Mouse (Mus musculus): ENCODE measurements around the gene Pik3cb. TPM values are rescaled to one million over a fixed set of nuclear protein-coding genes. Genes with fewer than 3 reads are reported as not detected.

Pik3cb gene
- polyA plus RNA-seq (2017; shearing (Covaris generic)) = 1 to 10 TPM in 1 of 2 experiments, under 1 TPM in 1; 0.81 to 1.3 TPM

DNA sequence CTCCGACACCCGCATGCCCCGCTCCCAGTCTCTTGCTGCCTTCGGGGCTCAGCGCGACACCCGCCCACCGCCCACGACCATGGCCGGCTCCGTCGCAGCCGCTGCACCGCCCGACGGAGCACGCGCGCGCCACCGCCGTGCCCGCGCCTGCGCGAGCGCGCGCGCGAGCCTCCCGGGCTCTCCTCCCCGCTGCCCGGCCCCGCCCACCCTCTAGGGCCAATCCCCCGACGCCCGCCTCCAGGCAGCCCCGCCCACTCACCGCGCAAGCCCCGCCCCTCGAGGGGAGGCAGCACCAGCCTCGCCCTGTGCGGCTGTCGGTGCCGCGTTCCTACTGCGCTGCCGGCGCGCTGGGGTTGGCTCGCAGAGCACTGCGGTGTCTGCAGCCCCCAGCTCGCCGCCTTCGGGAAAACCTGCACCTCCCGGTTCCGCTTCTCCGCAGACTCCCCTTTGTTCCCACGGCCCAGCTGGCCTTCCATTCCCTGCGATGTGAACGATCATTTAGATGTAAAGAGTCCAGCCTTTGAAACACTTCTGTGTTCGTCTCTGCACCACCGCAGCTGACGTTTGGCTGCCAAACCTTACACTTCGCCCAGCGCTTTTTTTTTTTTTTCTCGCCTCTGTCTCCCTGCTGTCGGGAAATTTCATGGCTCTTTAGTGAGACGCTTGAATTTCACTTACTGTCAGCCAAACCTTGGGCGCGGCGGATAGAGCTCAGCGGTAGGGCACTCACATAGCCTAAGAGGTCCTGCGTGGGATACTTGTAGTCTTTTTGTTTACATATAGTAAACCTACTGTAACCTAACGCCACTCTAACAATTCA, at the start of gene Pik3cb:
Pik3cb (minus strand) TSS at position 559 of the 820 bp plus-strand sequence.
- ATAC-seq = peak; percentile 82

GRCm38 (mm10) chr9:99183043-99183670, 42.7 kb upstream of the Pik3cb start:
- ATAC-seq = no peak

GRCm38 (mm10) chr9:99182121-99182520, 41.7 kb upstream of the Pik3cb start:
- no peak for ATAC-seq

DNA sequence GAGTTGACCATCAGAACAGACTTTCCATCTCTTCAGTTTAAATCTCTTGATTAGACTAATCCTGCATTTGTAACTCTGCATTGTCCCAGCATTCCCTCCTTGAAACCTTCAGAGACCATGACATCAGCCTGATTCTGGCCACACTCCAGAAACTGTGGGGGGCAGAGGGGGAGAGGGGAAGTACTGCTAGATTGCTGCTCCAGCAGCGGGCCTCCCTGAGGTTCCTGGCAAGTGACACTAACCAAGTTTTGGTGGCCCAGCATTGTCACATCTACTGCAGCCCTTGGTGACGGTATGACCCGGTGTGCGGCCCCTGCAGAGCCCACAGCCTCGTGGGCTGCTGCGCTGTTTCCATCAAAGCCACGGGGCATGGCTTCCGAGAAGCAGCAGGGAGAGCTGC, 39.9 kb upstream of the Pik3cb start:
- ATAC-seq = no peak

DNA sequence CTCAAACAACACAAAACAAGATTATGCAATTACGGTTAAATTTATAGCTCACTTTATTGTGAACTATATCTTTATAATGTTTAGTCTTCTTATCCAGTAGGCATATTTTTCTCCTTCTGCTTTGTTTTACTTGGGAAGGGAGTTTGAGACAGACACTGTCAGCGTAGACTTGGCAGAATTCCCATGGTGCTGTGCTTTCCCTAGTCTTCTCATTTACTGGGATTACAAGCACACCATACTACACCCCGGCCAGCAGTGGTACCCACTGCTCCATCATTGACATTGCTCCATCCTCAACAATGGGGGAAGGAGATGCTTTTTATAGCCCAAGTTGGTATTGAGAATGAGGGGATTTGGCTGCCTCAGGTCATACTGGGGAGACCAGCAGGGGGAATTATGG, 38.3 kb upstream of the Pik3cb start:
- no peak for ATAC-seq

GRCm38 (mm10) chr9:99175774-99176173, 35.4 kb upstream of the Pik3cb start:
- ATAC-seq = no peak

DNA sequence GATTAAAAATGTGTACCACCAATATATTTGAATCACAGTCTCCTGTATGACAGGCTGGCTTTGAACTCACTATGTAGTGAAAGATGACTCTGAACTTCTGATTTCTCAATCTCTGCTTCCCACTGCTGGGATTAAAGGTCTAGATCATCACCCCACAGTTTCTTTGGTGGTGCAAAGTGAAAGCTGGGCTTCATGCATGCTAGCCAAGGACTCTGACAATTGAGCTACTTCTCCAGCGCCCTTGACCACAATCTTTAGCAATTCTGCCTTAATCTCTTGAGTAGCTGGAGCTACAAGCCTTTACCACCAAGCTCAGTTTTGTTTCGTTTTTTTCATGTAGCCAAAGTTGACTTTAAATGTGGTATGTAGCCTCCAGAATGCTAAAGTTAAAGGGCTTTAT, 32.4 kb upstream of the Pik3cb start:
- no peak for ATAC-seq

GRCm38 (mm10) chr9:99171186-99171585, 30.8 kb upstream of the Pik3cb start:
- no peak for ATAC-seq

GRCm38 (mm10) chr9:99169029-99169428, 28.6 kb upstream of the Pik3cb start:
- no peak for ATAC-seq

- no peak for ATAC-seq
Measured at GRCm38 (mm10) chr9:99166946-99167345, 26.5 kb upstream of the Pik3cb start.

DNA sequence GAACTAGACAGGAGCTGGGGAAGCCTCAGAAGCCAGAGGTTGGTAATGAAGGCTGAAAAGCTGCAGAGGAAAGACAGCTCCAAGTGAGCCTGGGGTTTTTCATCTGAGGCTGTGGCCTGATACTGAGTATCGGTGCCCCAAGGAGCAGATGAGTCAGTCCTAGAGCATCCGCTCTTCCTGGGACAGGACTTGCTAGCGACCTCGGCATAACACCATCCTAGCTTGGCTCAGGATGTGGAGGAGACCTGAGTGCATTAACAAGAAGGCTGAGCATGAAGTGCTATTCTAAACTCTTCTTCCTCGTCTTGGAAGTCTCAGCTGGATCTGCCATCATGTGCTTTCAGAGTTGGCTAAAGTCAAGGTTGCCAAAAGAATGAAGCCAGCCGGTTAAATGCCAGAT, 25.5 kb upstream of the Pik3cb start:
- ATAC-seq = no peak

GRCm38 (mm10) chr9:99164664-99165226, 24.3 kb upstream of the Pik3cb start:
- no peak for ATAC-seq

DNA sequence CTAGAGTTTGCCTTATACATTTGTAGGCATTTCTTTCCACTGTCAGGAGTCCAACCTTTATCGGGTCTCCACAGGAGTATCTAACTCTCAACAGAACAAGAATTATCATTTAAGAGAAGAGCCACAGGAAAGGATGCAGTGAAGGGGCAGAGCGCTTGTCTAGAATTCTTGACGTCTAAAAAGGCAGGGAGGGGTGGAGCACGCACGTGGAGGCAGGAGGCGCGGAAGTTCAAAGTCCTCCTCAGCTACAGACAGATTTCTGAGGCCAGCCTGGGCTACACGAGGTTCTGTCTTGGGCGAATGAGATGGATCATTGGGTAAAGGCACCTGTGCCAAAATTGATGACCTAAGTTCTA, 23.7 kb upstream of the Pik3cb start:
- ATAC-seq = no peak

- ATAC-seq = no peak
Measured at GRCm38 (mm10) chr9:99163420-99164147, 23.2 kb upstream of the Pik3cb start.

DNA sequence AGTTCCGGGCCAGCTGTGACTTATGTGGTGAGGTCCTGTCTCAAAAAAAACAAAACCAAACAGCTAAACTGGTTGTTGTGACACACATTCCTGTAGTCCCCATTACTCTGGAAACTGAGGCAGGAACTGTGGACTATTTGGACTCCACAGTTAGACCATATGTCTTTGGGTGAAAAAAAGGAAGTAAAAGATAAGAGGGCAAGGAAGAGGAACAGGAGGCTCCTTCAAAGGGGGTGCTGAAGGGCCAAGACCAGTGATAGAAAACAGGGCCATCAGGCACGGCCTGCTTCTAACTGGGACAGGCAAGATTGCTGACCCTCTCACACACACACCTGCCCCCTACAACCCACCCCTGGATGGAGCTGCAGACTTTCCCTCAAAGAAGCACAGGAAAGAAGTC, 22.4 kb upstream of the Pik3cb start:
- ATAC-seq = no peak

DNA sequence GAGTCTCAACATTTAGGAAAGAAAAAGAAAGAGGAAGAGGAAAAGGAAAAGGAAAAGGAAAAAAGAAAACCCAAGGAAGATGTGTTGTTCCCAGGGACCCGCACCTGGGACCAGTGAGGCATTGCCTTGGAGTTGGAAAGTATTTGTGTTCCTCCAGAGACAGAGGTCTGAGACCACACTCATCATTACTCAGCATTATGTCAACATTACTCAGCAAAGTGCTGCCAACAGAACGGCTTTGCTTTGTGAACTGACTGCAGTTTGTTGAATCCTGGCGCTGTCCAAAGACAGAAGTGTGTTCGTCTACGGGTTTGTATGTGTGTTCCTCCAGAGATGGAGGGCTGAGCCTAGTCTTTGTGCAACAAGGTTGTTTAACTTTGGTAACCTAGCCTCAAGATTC, 20.4 kb upstream of the Pik3cb start:
- no peak for ATAC-seq

- no peak for ATAC-seq
Measured at GRCm38 (mm10) chr9:99159932-99160331, 19.5 kb upstream of the Pik3cb start.

GRCm38 (mm10) chr9:99158708-99159107, 18.3 kb upstream of the Pik3cb start:
- no peak for ATAC-seq

- no peak for ATAC-seq
Measured at GRCm38 (mm10) chr9:99158203-99158632, 17.8 kb upstream of the Pik3cb start.

DNA sequence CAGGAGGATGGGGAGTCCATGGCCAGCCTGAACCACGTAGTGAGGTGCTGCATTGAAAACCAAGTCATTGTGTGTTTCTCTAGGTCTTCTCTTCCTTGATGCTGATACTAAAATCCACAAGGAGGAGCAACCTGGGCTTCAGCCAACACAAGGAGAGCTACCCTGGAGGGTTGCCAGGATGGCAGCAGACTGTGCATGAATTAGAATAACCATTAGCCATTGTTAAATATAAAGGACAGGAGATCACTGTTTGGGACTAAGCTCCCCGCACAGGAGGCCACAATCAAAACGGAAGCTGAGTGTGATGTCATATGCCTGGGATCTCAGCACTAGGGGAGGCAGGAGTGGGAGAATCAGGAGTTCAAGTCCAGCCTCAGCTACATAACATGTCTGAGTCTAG, 13.2 kb upstream of the Pik3cb start:
- ATAC-seq = no peak

DNA sequence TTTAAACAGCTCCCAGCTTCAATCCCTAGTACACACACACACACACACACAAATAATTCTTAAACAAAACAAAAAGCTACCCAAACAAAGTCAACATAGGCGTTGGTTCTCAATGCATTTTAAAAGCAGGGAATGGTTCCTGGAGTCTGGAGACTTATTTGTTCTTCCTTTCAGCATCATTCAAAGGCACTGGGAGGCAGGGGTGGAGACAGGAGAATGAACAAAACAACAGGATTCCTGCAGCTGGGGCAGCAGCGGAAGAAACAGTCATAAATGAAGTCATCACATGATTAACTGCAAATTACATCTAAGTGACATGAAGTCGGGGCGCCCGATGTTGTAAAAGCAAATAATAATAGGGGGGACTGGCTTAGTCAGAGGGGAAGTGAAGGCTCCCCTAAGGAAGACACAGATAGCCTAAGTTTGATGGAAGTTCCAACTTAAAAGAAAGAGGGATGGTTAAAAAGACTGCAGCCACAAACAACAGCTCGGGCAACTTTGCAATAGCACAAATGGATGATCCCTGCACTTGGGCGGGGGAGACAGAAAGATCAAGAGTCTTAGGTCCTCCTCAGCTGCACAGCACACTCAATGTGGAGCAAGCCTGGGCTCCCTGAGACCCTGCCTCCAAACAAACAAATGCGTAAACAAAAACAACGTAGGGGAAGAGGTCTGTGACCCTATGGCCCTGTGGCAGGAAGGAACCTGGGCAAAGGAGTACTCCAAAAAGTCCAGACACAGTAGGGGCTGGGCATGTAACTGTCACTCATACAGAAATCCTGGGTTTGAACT, 12.5 kb upstream of the Pik3cb start:
- ATAC-seq = no peak

Measured in CD4-positive, CD25-positive, alpha-beta regulatory T cell, adult 4 months (primary cell).